Mouse (Mus musculus) megakaryocyte, embryonic 14.5 days (primary cell): Measurements from ENCODE around the gene Selenof.

Experiments
- FLI1 ChIP-seq: IDR thresholded peaks from 2 replicates; pipeline ENCODE4 v1.6.1; 2012; ENCODE audit warnings: low read length, inconsistent platforms, mixed read lengths
- GATA1 ChIP-seq: IDR thresholded peaks from 3 replicates; pipeline ENCODE4 v1.6.1; 2012; ENCODE audit warnings: mixed read lengths, low read length, inconsistent platforms, borderline replicate concordance

DNA sequence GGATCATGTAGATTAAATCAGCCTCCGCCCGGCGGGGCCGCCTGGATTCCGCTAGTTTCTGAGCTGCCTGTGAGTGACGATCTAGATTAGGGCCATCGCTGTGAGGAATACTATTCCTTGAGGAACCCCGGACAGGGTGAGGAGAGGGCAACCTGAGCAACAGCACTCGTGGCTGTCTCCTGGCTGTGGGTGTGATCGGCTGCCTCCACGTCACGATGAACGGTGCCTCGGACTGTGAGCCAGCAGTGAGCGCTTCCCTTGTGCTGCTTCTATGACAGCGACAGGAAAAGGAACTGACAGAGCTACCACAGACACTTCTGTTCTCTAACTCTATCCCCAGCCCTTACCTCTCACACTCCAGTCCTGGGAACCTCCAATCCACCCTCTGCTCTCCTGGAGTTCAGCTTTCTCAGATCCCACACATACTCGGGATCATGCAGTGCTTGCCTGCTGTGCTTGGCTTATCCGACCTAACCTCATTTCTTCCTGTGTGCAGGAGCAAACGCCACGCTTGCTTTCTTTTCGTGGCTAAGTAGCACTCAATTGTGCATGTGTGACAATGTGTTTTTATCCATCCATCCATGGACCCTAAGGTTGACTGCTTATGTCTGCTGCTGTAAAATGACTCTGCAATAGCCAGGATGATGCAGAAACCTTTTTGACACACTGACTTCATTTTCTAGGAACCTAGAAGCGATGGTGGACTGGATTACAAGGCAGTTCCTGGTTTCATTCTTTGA, 8.4 kb upstream of the Selenof start:
- no peak for TF ChIP-seq GATA1
- no peak for TF ChIP-seq FLI1
